ENCODE assay signal across 18 mouse cellular contexts in genomic region chr4:39644136-39644535, GRCm38 (mm10).
"Had no signal": no experiment of that assay in that cellular context is flagged by ENCODE, and none has a peak within 500 bp of the region (broad histone marks: within the 10 kb centered on the region; RNA-seq: fewer than 3 reads in every experiment).

No protein-coding gene starts in this region.

- ATAC-seq: liver, postnatal 0 days; lung, postnatal 0 days had no signal

- DNase-seq: liver, embryonic 13.5 days; liver, postnatal 0 days; lung, adult 2 months; lung, postnatal 14 days; lung, postnatal 36 days; right cerebral cortex, postnatal 14 days; thymus, postnatal 14 days; thymus, postnatal 36 days had no signal

- H3K4me3 ChIP-seq: liver, embryonic 13.5 days; liver, embryonic 15.5 days; lung, embryonic 15.5 days; megakaryocyte, embryonic 14.5 days; midbrain, embryonic 12.5 days; neural tube, embryonic 12.5 days; stomach, embryonic 15.5 days had no signal

- H3K9me3 ChIP-seq: liver, embryonic 13.5 days; liver, embryonic 15.5 days; lung, embryonic 15.5 days; megakaryocyte, embryonic 14.5 days; midbrain, embryonic 12.5 days; neural tube, embryonic 12.5 days; stomach, embryonic 15.5 days had no signal

- H3K36me3 ChIP-seq: liver, embryonic 13.5 days; liver, embryonic 15.5 days; lung, embryonic 15.5 days; midbrain, embryonic 12.5 days; neural tube, embryonic 12.5 days; stomach, embryonic 15.5 days had no signal

- H3K4me2 ChIP-seq: liver, embryonic 11.5 days; liver, embryonic 13.5 days; liver, embryonic 15.5 days; lung, embryonic 15.5 days; midbrain, embryonic 12.5 days; neural tube, embryonic 12.5 days; stomach, embryonic 15.5 days had no signal

- H3K27me3 ChIP-seq: liver, embryonic 13.5 days; liver, embryonic 15.5 days; lung, embryonic 15.5 days; megakaryocyte, embryonic 14.5 days; midbrain, embryonic 12.5 days; neural tube, embryonic 12.5 days; stomach, embryonic 15.5 days had no signal

- H3K4me1 ChIP-seq: liver, embryonic 13.5 days; liver, embryonic 15.5 days; lung, embryonic 15.5 days; megakaryocyte, embryonic 14.5 days; midbrain, embryonic 12.5 days; neural tube, embryonic 12.5 days; stomach, embryonic 15.5 days had no signal

- H3K9ac ChIP-seq: liver, embryonic 13.5 days; liver, embryonic 15.5 days; liver, postnatal 0 days; lung, embryonic 15.5 days; midbrain, embryonic 12.5 days; neural tube, embryonic 12.5 days; stomach, embryonic 15.5 days had no signal

- H3K27ac ChIP-seq: liver, embryonic 13.5 days; liver, embryonic 15.5 days; lung, embryonic 15.5 days; macrophage; midbrain, embryonic 12.5 days; neural tube, embryonic 12.5 days; stomach, embryonic 15.5 days; stomach, postnatal 0 days had no signal
